Mouse (Mus musculus): ENCODE data around the gene Rgs7.

Gene Rgs7

GRCm38 (mm10) chr1:175491861-175492682 is at the start of gene Rgs7:
Gene Rgs7 (minus strand): TSS chr1:175492500.
- in situ Hi-C loops (cut with MboI), result no loop called here

DNA sequence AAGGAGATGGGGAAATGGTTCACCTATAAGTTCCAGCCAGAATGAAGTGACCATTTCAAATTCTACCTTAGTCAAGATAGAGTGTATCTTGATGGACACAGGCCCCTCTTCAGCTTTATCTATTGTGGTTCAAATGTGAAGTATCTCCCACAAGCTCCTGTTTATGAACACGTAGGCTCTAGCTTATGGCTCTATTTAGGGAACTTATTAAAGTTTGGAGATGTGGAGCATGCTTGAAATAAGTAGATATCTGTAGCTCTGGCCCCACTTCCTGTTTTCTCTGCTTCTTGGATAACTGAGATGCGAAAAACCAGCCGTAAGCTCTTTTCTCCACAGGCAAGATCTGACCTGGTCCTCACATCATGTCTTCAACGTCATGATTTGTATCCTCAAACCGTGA is 48.4 kb upstream of the Rgs7 start:
- in situ Hi-C loops (cut with MboI), result no loop called here

- in situ Hi-C loops (cut with MboI), result no loop called here
These were observed 45.0 kb upstream of the Rgs7 start for GRCm38 (mm10) chr1:175537321-175537720.

GRCm38 (mm10) chr1:175529858-175530257 is 37.6 kb upstream of the Rgs7 start:
- in situ Hi-C loops (cut with MboI), result no loop called here

- in situ Hi-C loops (cut with MboI), result no loop called here
These were observed 32.5 kb upstream of the Rgs7 start for GRCm38 (mm10) chr1:175524626-175525294.

- in situ Hi-C loops (cut with MboI), result no loop called here
These were observed 31.3 kb upstream of the Rgs7 start for GRCm38 (mm10) chr1:175523572-175523971.

DNA sequence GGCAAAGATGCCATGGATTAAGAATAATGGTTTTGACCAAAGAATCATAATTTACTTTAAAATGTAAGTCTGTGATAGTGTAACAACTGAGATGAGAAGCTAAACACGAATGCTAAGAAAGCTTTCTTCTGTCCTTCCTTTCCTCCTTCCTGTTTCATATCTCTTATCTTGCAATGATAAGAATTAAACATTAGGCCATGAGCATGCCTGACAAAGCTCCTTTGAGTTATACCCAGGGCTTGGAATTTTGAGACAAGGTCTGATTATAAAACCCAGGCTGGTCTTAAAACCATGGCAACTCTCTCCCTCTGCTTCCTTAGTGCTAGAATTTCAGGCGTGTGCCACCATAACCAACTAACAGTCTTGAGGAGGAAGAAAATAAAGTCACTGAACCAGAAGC is 22.2 kb upstream of the Rgs7 start:
- in situ Hi-C loops (cut with MboI), result no loop called here

DNA sequence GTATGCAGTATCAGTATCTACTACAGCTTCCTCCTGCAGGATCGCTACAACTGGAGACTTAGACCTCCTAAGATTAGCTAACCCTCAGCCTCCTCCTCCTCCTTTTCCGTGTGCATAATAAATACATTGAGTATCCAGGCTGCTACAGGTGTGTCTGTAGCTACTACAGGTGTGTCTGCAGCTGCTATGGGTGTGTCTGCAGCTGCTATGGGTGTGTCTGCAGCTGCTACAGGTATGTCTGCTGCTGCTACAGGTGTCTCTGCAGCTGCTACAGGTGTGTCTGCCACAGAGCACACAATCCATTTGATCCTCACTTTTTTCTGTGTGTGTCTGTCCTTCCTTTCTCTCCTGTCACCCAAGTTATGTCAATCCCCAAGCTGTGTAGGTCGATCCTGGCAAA is 19.9 kb upstream of the Rgs7 start:
- in situ Hi-C loops (cut with MboI), result no loop called here

DNA sequence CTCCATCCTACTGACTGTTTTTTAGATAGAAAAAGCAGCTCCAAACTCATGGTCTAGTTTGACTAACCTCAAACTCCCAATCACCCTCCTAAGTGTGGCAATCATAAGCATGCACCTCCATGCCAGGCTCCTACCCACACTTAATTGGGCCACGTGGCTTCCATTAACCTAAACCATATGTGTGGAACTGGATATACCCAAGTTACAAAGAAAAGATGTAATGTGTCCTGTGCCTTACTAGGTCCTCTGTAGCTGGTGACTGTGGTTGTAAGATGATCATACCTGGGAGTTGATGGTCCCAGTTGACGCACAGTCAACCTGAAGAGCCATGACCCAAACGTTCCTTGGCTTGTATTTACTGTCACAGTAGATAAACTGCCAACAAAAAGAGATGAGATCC is 17.7 kb upstream of the Rgs7 start:
- in situ Hi-C loops (cut with MboI), result no loop called here

DNA sequence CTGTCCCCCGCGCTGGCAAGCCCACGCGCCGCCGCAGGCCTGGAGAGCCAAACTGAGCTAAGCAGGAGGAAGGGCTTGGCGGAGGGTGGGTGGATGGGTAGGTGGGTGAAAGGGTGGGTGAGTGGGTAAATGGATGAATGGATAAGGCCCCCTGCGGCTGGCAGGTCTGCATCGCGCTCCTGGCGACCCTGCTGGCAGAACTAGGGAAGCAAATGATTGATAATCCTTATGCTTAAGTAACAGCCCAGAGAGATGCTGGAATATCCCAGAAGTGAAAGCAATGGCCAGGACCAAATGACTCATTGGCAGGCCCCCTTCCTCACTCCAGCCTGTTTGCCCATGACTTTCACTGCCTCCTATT is 363 bp upstream of the Rgs7 start:
- in situ Hi-C loops (cut with MboI), result no loop called here

- in situ Hi-C loops (cut with MboI), result no loop called here
These were observed 814 bp downstream of the Rgs7 start for GRCm38 (mm10) chr1:175491511-175491860.

- in situ Hi-C loops (cut with MboI), result no loop called here
These were observed 7.2 kb downstream of the Rgs7 start for GRCm38 (mm10) chr1:175485109-175485508.

DNA sequence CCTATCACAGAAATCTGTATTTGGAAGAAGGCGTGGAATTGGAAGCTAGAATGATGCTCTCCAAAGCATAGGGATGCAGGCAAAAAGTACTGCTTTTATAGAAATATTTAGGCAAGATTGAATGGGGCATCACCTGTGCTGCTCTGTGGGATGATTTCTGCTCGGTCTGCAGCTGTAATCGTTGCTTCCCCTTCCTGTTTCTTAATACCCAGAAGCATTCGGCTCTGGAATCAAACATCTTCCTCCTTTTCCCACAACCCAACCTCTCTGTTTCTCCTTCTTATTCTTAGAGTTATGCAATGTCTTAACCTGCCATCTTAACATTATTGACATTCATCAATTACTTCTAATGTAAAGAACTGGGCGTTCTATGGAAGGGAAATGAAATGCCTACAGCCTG is 19.2 kb downstream of the Rgs7 start:
- in situ Hi-C loops (cut with MboI), result no loop called here

DNA sequence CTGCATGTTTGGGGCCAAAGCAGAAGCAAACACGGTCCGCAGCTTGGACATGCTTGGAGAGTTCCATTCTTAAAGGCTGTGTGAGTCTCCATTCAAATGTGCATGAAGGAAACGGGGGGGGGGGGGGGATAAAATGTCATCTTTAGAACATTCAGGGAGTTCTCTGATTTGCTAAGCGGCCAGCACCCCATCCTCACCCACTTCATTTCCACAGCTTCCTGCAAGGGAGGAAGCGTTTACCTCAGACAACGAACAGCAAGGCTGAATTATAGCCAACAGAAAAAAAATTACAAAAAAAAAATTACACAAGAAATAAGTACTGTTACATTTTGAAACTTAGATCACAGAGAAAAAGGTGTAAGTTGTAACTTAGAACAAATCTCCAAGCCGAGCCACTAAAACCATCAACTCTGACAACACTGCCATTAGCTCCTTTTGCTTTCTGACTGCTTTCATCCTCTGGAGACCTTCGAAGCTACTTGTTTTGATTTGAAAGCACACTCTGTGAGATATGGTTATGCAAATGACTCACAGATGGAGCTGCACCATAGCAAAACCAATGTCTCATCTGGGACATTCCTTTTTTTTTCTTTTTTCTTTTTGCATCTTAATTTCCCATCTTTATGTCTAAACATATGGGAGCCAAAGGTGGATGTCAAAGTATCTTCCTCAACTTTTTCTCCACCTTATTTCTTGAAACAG is 23.1 kb downstream of the Rgs7 start:
- in situ Hi-C loops (cut with MboI), result no loop called here

DNA sequence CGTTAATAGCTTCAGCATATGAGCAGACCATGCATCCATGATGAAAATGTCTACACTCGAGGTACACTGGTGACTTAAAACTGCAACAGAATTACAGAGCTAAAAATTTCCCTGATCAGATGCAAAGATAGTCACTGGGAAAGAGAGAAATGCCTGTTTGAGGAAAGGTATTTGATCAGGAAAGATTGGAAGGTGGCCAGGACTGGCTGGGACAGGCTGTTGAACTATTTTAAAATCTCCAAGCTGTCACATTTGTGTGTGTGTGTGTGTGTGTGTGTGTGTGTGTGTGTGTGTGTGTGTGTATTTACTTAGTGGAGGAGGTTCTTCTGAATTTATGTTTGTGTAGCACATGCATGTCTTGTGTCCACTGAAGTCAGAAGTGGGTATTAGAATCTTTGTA is 27.7 kb downstream of the Rgs7 start:
- in situ Hi-C loops (cut with MboI), result no loop called here

DNA sequence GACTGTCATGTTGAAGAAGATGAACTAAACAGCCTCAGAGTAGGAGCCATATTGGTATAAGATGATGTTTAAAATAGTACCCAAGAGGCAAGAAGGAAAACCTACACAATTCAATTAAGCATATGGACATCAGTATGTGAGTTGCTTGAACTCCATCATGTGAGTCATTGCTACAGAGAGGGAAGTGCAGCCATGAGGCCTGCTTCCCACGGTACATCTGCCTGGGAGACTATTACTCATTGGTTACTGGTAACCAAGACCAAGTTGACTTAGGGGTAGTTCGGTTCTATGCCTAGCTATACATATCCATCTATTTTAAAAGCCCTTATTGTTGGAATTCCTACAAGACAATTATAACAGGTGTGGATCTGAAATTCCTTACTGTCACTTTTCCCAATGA is 29.9 kb downstream of the Rgs7 start:
- in situ Hi-C loops (cut with MboI), result no loop called here

- in situ Hi-C loops (cut with MboI), result no loop called here
These were observed 38.2 kb downstream of the Rgs7 start for GRCm38 (mm10) chr1:175454041-175454636.

DNA sequence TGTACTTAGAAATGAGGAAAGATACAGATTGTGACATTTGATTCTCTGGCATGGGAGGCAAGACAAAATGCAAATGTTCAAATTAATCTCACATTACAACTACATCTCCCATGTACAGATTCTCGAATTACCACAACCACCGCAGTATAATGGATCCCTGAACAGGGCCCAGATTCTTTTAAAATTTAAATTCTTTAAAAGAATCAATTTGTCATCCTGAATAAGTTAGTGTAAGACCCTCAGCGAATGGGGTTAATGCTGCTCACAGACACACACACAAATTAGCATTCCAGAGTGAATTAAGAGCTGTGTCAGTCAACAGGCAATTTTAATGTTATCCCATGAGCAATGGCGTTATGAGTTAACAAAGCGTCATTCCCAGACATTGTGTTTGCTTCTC is 44.3 kb downstream of the Rgs7 start:
- in situ Hi-C loops (cut with MboI), result no loop called here

DNA sequence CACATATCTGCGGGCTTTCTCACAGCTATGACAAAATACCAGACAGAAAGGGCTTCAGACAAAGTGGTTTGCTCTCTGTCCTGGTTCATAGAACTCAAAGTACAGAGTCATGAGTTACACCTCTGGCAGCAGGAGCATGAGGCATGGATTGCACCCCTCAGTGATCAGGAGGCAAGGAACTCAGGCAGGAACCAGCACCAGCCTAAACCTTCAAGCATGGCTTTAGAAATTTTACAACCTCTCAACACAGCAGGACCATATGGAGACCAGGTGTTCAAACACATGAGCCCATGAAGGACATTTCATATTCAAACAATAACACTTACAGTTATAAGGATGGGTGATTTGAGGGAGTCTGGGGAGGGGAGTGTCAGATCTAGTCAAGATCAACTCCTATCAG is 49.4 kb downstream of the Rgs7 start:
- in situ Hi-C loops (cut with MboI), result no loop called here

- in situ Hi-C loops (cut with MboI), result no loop called here
These were observed 50.3 kb downstream of the Rgs7 start for GRCm38 (mm10) chr1:175442025-175442424.

DNA sequence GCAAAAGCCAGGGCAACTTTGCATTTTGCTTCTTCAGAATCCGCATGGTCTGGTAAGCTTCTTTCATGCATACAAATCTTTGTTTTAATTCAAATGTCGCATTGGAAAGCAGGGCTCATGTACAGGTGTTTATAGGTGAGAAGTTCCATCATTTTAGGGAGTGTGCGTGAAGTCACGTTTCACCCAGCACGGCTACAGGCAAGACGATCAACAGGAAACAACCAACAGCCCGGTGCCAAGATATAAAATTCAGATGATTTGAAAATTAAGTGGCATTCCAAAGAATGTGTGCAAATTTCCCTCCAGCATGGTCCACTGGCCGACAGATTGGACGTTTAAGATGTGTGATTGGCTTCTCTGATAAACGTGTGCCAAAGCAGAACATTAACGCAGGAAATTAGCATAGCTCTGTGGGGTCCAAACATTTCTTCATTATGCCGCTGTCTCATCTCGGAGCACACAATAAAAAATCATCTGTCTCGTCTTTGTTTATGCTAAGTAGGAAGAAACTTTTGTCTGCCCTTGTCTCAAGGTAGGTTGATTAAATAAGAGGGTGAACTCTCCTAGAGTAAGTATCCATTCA is 58.6 kb downstream of the Rgs7 start:
- in situ Hi-C loops (cut with MboI), result no loop called here

- in situ Hi-C loops (cut with MboI), result no loop called here
These were observed 59.2 kb downstream of the Rgs7 start for GRCm38 (mm10) chr1:175433128-175433527.
